Mouse (Mus musculus) bone marrow, adult 2 months (tissue): ENCODE measurements around the gene Gpr137.

ENCODE experiments used
- CTCF ChIP-seq: fragments of 200-500 bp; IDR thresholded peaks from 2 replicates; pipeline ENCODE4 v1.5.1; 2011; ENCODE audit warnings: low read length, control low read depth; ENCODE audit not compliant: control insufficient read depth, insufficient read depth
- POLR2A ChIP-seq: fragments of 200-500 bp; IDR thresholded peaks from 2 replicates; pipeline ENCODE4 v1.6.1; 2011; ENCODE audit warnings: low read depth, mild to moderate bottlenecking, control low read depth, low read length, borderline replicate concordance; ENCODE audit not compliant: control insufficient read depth

- TF ChIP-seq POLR2A (peak; percentile 31; the same call in 1 of the 2 replicates), CTCF (peak; percentile 58)
These were observed 37.5 kb upstream of the Gpr137 start for GRCm38 (mm10) chr19:6979486-6980380.
